Mouse (Mus musculus) c-Kit-positive CD71-positive TER-119-negative erythroid progenitor cells, embryonic 14.5 days (primary cell): Measurements from ENCODE around the gene Nprl3.
"Not testable (repeated sequence)": the region's sequence is repeated elsewhere in the genome, so short reads cannot be mapped to it uniquely, and the experiment has no call there.

Experiments
- DNase-seq: peaks from one replicate; pipeline ENCODE4 v3.0.0-alpha.2; 2013; ENCODE audit warnings: low read depth

The Nprl3 gene

GRCm38 (mm10) chr11:32267188-32267884, at the start of gene Nprl3:
TSS of gene Nprl3 (minus strand) at chr11:32267707.
- DNase-seq: peak; percentile 86

- DNase-seq: no peak
Measured at GRCm38 (mm10) chr11:32316009-32316408, 48.5 kb upstream of the Nprl3 start.

- DNase-seq: no peak
Measured at GRCm38 (mm10) chr11:32309928-32310327, 42.4 kb upstream of the Nprl3 start.

GRCm38 (mm10) chr11:32309446-32309845, 41.9 kb upstream of the Nprl3 start:
- no peak for DNase-seq

- DNase-seq: no peak
Measured at GRCm38 (mm10) chr11:32307006-32307405, 39.5 kb upstream of the Nprl3 start.

- no peak for DNase-seq
Measured at GRCm38 (mm10) chr11:32303455-32303854, 35.9 kb upstream of the Nprl3 start.

- no peak for DNase-seq
Measured at GRCm38 (mm10) chr11:32302824-32303419, 35.4 kb upstream of the Nprl3 start.

GRCm38 (mm10) chr11:32301506-32301905, 34.0 kb upstream of the Nprl3 start:
- DNase-seq: no peak

- DNase-seq: no peak
Measured at GRCm38 (mm10) chr11:32300279-32301267, 33.1 kb upstream of the Nprl3 start.

- not testable (repeated sequence) for DNase-seq
Measured at GRCm38 (mm10) chr11:32299865-32300264, 32.4 kb upstream of the Nprl3 start, which contains the start of gene Hbq1a. TSS of gene Hbq1a (plus strand) at chr11:32300069.

- no peak for DNase-seq
Measured at GRCm38 (mm10) chr11:32298532-32298918, 31.0 kb upstream of the Nprl3 start.

GRCm38 (mm10) chr11:32297866-32298531, 30.5 kb upstream of the Nprl3 start:
- no peak for DNase-seq

- DNase-seq: not testable (repeated sequence)
Measured at GRCm38 (mm10) chr11:32297417-32297816, 29.9 kb upstream of the Nprl3 start.

- not testable (repeated sequence) for DNase-seq
Measured at GRCm38 (mm10) chr11:32296203-32296602, 28.7 kb upstream of the Nprl3 start, which contains the start of gene Hba-a2. TSS of gene Hba-a2 (plus strand) at chr11:32296489.

GRCm38 (mm10) chr11:32293479-32293878, 26.0 kb upstream of the Nprl3 start:
- not testable (repeated sequence) for DNase-seq

- DNase-seq: not testable (repeated sequence)
Measured at GRCm38 (mm10) chr11:32292819-32293218, 25.3 kb upstream of the Nprl3 start.

- no peak for DNase-seq
Measured at GRCm38 (mm10) chr11:32287493-32287825, 20.0 kb upstream of the Nprl3 start.

GRCm38 (mm10) chr11:32286695-32287492, 19.4 kb upstream of the Nprl3 start, which contains the start of gene Hbq1b:
TSS of gene Hbq1b (plus strand) at chr11:32286965.
- not testable (repeated sequence) for DNase-seq

- not testable (repeated sequence) for DNase-seq
Measured at GRCm38 (mm10) chr11:32285887-32286286, 18.4 kb upstream of the Nprl3 start.

- no peak for DNase-seq
Measured at GRCm38 (mm10) chr11:32285031-32285775, 17.7 kb upstream of the Nprl3 start.
